Mouse (Mus musculus): ENCODE measurements around the gene 4930519P11Rik.

Gene 4930519P11Rik

DNA sequence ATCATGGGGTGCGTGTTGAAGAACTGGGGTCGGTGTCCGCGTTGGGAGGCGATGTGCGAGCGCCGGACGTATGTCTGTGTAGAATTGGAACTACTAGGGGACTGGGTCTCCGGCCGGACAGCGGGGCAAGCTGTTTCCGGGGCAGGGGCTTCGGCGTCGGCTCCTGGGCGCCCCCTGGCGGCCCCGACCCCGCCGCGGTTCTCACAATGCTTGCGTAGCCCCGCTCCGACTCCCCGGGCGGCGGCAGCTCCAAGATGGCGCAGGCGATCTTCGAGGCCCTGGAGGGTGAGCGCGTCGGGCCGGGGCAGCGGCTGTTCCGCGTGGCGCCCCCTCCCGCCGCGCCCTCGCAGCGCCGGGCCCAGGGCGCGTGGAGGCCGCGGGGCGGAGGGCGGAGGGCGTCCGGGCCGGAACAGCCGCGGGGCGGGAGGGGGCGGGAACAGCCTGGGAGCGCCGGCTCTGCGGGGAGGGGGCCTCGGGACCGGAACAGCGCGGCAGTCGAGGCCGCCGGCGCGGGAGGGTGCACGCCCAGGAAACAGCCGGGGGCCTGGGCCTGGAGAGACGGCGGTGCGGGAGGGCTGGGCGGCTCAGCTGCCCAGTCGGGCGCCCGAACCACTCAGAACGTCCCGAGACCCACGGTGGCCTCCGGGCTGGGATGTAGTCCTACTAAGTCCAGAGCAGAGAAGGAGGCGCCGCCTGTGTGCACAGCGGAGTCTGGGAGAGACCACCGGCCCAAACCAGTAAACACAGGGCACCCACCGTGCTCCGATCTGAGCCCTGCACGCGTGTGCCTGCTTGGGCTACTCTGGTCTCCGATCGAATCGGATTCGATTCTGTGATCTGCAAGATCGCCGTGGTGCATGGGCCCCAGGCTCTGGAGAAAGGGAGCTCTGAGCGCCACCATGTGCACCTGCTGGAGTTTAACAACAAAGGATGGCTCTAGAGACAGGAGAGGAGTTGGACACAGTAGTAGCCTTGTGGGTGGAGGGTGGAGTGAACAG is at the start of gene 4930519P11Rik, which contains the start of gene Zfp341:
4930519P11Rik (minus strand) TSS at position 320 of the 998 bp plus-strand sequence.
Zfp341 (plus strand) TSS at position 180 of the 998 bp plus-strand sequence.
- in situ Hi-C loops (cut with MboI, MseI), result no loop called here

DNA sequence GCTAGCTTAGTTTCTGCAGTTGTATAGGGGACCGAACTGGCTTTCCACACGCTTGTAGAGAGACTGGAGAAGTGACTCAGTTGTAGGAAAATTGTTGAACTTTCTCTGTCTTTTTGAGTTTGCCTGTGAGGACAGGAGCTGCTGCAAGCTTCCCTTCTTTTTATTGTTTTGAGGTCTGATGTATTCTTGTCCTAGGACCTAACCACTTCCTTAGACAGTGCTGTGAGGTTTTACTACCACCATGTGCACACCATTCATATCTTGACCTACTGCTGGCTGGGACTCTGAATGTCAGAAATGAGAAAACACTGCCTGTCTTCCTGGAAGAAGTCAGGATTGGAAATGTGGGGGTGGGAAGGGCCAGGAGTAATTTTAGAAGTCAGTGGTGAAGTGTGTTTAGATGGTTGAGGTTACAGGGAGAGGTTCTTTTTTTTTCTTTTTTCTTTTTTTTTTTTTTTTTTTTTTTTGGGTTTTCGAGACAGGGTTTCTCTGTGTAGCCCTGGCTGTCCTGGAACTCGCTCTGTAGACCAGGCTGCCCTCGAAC is 46.4 kb upstream of the 4930519P11Rik start:
- in situ Hi-C loops (cut with MboI, MseI), result no loop called here

DNA sequence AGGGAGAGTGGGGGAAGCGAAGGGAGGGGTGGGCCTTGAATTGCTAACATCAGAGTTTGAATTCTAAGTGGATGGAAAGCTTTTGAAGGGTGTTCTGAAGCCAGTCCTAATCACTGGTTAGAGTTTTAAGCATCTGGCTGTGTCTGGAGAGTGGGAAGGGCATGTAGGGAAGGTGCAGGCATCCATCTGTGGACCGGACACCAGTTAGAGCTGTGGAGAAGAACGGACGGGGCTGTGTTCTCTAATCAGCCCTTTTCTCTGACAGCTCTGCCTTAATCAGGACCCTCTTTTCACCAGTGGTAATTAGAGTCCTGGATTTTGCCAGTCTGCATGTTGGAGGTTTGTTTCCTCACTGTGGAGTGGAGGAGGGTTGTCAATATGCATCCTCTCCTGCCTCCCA is 45.8 kb upstream of the 4930519P11Rik start:
- in situ Hi-C loops (cut with MboI, MseI), result no loop called here

DNA sequence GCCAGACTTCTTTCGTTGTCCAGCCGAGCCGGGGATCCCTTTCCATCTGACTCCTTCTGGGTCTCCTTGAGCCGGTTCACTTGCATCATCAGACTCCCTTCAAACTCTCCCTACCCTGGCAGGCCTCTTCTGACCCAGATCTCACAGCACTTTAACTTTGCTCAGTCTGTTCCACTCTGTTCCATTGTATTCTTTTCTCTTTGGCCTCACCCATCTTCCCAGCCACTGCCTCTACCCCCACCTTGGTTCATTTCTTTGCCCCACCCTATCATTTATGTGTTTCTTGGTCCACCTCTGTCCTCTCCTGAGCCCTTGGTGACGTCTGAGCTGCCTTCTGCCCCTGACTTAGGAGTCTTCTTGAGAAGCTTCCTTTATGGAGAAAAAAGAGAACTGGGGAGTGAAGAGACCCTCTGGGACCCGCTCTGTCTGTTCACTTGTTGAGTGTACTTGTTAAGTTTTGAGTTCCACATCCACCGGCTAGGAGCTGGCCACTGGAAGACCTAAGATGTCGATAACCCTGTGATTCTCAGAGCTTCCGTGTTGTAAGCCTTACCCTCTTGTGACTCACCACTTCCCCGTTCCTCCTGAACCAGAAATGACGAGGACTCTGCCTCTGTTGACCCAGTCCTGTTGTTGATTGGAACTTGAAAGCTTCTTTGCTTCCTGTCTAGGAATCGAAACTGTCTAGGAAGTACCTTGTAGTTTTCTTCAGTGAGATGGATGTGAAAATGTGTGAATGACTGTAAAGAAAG is 44.4 kb upstream of the 4930519P11Rik start:
- in situ Hi-C loops (cut with MboI, MseI), result no loop called here

DNA sequence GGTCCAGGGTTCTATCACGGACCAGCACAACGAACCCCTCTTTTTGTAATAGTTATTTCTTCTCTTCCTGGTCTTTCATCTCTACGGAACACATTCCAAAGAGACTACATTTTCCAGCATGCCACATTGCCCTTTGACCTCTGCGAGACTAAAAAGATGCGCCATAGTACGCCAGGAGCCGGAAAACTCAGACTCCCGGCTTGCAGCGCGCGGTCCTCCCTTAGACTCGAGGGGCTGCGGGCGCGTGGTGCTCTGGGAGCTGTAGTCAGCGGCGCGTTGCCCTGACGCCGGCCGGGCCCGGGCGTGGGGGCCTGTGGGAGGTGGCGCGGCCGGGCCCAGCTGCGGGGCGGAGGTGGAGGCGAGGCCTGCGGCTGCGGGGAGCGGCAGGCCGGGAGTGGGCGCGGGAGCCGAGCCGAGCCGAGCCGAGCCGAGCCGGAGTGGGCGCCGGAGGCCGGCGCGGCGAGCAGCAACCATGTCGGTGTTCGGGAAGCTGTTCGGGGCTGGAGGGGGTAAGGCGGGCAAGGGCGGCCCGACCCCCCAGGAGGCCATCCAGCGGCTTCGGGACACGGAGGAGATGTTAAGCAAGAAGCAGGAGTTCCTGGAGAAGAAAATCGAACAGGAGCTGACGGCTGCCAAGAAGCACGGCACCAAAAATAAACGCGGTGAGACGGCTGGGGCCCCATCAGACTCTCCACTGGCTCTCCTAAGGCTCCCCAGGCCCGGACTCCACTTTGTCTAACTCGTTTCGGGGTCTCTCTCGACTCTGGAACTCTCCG is 43.7 kb upstream of the 4930519P11Rik start:
- in situ Hi-C loops (cut with MboI, MseI), result no loop called here

DNA sequence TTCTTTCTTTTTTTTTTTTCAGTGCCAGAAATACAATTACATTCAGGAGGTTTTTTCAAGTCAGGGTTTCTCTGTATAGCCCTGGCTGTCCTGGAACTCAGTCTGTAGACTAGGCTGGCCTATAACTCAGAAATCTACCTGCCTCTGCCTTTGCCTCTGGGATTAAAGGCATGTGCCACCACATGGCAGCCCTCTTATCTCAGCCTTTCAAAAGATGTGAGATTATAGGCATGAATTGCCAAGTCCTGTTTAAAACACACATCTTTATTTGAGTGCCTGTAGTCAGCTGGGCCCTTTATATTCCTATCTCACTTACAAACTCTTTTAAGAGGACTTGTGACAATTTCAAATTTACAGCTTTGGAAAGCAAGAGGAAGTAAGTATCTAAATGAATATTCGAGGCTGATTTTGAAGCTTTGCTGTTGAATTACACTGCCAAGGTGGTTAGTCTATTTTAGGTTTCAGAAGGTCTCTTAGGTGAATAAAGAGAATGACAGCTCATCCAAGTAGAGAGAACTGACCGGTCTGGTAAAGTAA is 42.7 kb upstream of the 4930519P11Rik start:
- in situ Hi-C loops (cut with MboI, MseI), result no loop called here

DNA sequence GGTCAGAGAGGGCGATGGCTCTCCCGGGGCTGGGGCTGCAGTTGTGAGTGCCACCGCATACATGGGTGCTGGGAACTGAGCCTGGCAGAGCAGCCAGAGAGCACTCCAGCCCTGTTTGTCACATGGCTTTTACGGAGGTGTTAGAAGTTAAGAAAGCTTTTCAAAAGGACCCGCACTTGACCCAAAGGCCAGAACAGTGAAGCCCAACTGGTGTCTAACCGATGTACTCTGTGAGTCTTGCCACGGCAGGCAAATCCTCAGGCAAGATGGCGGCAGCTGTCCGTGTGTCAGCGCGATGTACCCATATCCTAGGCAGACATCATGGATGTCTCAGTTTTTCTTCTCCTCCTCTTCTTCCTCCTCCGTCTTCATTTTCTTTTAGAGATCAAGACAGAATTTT is 41.7 kb upstream of the 4930519P11Rik start:
- in situ Hi-C loops (cut with MboI, MseI), result no loop called here

DNA sequence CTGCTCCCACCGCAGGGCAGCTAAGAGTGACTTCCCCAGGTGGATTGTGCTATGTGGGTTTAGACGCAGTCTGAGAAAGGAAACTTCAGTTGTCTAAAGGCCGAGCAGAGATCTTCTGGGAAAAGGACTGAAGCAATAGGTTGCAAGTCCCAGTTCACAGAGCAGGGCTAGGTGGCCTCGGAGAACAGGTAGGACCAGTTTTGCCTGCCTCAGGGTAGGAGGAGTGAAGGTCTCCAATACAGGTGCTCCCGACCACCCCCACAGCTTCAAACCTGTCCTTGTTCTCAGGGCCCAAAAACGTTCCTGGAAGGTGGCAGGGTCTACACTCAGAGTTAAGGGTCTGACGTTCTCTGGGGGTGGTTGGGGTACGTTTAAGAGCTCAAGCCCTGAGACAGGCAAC is 38.1 kb upstream of the 4930519P11Rik start, which contains the start of gene Chmp4b:
Chmp4b (plus strand) TSS at position 343 of the 400 bp plus-strand sequence.
- in situ Hi-C loops (cut with MboI, MseI), result no loop called here

DNA sequence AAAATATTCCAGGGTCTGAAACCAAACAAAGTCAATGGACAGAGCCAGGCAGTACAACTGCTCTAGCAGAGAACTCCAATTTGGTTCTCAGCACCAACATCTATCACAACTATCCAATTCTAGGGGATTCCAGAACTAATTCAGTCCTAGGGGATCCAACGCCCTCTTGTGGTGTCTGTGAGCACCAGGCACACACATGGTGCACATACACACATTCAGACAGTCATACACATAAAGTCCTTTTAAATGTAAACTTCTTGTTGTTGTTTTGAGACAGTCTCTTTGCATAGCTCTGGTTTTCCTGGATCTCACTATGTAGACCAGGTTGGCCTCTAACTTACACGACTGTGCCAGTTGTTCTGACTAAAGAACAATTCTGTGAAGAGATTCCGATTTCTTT is 37.2 kb upstream of the 4930519P11Rik start:
- in situ Hi-C loops (cut with MboI, MseI), result no loop called here

DNA sequence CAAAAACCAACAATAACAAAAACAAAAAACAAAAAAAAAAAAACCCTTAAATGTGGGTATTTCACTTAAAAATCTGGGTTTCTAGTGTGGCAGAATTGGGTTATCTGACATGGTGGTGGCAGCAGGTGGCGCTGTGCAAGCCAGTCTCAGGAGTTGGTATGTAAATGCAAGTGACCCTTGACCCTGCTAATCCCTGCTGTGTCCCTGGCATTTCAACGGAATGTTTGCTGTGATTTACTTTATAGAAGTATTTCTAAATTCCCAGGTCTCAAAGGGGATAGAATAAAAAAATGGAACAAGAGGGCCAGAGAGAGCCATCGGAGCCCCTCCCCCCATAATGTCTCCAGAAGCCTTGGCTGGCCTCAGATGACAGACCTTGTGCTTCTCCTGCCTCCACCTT is 34.8 kb upstream of the 4930519P11Rik start:
- in situ Hi-C loops (cut with MboI, MseI), result no loop called here

DNA sequence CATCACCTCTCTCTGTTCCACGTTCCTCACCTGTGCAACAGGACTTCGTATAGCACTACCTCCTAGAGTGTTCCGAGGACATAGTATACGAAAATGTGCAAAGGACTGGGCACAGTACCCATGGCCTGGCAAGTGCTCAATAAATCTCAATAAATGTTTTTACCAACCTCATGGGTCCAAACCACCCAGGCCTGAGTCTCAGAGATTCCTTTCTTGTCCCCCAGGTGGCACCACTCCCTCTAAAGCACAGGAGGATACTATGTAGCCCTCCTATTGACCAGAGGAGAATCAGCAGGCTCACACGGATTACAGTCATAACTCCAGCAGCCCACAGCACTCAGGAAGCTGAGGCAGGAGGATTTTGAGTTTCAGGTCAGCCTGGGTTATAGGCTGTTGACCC is 33.4 kb upstream of the 4930519P11Rik start:
- in situ Hi-C loops (cut with MboI, MseI), result no loop called here

DNA sequence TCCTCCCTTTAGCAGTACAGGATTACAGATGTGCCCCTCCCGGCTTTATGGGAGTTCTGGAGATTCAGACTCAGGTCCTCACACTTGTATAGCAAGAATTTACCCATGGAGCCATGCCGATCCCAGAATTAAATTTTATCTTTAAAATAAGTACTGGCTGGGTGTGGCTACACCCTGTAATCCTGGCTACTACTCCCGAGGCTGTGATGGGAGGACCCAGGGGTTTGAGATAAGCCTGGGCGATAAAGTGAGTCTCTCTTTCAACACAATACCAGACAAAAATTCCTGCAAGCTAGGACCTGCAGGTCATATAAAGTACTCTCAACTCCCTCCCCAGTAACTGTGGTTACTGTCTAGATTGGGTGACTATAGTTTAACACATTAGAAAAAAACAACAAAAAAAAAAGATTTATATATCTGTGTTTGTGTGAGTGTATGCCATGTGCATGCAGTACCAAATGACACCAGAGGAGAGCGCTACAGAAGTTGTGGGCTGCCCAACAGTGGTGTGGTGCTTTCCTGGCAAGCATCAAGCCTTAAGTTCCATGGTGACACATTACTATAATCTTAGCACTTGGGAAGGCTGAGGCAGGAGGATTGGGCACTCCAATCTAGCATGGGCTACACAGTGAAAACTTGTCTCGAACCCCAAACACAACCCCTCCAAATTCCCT is 29.6 kb upstream of the 4930519P11Rik start:
- in situ Hi-C loops (cut with MboI, MseI), result no loop called here

DNA sequence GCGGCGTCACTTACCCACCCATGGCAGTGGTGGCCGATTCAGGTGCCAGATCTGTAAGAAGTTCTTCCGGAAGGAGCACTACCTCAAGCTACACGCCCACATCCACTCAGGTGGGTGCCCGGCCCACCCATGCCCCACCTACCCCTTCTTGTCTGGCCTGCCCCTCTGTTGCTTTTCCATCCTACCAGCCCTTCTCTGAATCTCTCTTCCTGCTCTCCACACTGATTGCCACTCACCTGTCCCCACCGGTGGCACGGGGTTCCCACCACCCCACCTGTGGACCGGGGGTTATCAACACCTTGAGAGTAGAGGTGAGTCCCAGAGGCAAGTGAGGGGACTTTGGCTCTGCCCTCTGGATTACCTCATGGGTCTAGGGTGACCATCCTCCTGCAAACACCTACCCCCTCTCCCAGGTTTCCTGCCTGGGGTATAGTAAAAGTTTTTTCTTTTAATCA is 28.8 kb upstream of the 4930519P11Rik start:
- in situ Hi-C loops (cut with MboI, MseI), result no loop called here

DNA sequence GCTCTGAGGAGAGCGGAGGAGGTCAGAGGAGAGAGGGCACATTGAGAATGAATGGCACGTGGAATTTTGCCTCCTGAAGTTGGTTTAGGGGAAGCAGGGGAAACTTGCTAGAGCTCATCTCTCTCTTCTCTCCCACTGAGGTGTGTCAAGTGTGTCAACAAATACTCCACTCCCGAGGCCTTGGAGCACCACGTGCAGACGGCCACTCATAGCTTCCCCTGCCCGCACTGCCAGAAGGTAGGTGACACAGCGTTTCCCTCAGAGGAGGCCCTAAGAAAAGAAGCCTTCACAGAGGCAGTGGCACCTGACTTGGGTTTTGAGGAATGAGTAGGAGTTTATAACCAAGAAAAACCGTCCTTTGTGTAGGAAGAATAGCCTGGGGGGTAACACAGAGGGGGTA is 27.9 kb upstream of the 4930519P11Rik start:
- in situ Hi-C loops (cut with MboI, MseI), result no loop called here

DNA sequence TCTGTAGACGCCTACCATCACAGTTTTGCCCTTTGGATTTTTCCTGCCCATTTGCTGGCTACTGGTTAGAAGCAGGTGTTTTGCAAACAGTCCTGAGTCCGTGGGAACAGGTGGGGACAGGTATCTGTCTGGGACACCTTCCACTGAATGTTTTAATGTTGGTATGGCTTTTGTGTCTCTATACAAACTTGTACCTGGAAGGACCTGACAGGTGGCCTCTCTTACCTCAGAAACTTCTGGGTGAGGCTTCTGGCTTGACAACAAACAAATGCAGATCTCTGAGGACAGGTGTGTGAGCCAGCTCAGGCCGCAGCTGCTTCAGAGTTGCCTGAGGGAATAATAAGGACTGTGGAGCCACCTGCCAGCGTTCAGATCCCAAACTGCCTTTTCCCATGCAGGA is 25.9 kb upstream of the 4930519P11Rik start:
- in situ Hi-C loops (cut with MboI, MseI), result no loop called here

DNA sequence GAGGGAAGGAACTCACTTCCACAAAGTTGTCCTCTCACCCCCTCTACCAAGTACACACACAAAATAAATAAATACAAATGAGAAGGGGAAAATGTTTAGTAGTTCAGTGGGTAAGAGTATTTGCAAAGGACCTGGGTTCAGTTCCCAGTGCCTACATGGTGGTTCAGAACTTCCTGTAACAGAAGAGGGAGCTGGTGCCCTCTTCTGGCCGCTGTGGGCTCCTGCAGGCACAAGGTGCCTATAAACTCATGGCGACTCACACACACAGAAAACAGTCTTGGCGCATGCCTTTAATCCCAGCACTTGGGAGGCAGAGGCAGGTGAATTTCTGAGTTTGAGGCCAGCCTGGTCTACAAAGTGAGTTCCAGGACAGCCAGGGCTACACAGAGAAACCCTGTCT is 25.3 kb upstream of the 4930519P11Rik start:
- in situ Hi-C loops (cut with MboI, MseI), result no loop called here

DNA sequence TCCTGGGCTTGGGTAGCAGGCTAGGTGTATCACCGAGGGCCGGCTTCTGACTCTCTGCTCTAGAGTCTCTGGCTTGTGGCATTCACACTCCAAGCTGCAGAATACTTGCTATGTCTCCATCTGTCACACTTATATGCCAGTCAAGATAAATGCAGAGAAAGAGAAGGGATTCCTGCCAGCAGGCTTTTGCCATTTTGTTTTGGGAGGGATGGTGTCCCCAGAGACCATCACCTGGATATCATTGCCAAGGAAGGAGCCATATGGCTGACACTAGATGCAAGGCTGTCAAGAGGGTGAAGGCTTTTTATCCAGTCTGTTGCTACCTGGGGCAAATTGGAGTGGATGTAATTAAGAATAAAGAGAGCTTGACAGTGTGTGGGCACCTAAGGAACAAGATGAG is 22.6 kb upstream of the 4930519P11Rik start:
- in situ Hi-C loops (cut with MboI, MseI), result no loop called here

DNA sequence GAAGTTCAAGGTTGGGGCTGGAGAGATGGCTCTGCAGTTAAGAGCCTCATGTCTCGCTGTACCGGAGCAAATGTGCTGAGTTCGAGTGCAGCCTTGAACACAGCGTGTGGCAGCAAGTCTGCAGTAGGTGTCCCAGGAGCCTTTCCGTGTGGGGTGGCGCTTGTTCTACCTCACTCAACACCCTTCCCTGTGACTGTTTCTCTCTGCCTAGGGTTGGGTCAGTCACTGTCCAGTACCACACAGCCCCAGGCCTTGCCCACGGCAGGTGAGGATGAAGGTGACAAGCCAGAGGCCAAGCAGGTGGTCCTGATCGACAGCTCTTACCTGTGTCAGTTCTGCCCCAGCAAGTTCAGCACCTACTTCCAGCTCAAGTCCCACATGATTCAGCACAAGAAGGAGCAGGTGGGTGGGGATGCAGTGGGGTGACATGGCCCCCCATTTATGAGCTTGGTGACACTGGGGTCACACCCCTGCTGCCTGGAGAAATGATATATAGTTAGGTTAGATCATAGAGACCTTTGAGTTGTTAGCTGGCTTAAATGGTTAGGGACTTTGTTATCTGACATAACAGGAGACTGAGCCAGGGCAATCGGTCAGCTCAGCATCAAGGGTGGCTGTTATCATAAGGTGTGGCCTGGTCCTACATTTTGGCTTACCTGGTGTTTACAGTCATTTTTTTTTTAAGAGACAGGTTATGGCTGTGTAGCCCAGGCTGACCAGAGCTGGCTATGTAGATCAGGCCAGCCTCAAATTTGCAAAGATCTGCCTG is 20.8 kb upstream of the 4930519P11Rik start:
- in situ Hi-C loops (cut with MboI, MseI), result no loop called here

DNA sequence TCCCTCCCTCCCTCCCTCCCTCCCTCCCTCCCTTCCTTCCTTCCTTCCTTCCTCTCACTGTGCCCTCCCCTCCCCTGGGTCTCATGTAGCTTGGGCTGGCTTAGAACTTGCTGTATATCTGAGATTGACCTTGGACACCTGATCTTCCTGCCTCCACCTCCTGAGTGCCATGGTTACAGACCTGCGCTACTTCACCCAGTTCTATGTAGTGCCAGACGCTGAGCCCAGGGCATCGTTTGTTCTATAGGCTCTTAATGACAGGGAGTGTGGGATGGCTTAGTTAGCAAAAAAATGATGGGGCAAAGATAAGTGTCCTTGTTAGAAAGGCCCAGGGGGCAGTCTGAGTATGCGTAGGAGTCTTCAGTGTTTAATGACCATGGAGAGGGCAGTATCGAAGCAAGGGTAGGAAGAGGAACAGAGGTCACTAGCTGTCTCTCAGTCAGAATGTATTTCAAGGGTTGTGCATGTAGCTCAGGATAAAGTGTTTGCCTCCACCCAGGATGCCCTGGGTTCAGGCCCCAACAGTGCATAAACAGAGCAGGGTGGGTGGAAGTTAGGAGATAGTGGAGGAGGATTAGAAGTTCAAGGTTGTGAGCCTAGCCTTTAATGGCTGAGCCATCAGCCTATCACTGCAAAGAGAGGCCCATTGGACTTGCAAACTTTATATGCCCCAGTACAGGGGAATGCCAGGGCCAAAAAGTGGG is 20.0 kb upstream of the 4930519P11Rik start:
- in situ Hi-C loops (cut with MboI, MseI), result no loop called here
